Mouse (Mus musculus) layer of hippocampus, adult 2 months (tissue): Measurements from ENCODE around the gene Necab3. TPM values are rescaled to one million over a fixed set of nuclear protein-coding genes. Genes with fewer than 3 reads are reported as not detected.

Source experiments
- DNase-seq, 2 experiments: peaks; one replicate each; pipeline ENCODE4 v3.0.0; 2022; ENCODE audit warnings: low spot score in 2 of 2
- H3K27ac ChIP-seq: fragments of 200-600 bp; 2 replicates; pipeline ENCODE4 v1.8.1; 2022
- H3K4me3 ChIP-seq: fragments of 200-600 bp; 2 replicates; pipeline ENCODE4 v1.8.1; 2022; ENCODE audit warnings: mild to moderate bottlenecking
- CTCF ChIP-seq: fragments of 200-600 bp; conservative IDR thresholded peaks from 2 replicates; pipeline ENCODE4 v1.8.1; 2022; ENCODE audit warnings: antibody characterized with exemption, mild to moderate bottlenecking, moderate library complexity
- total RNA-seq, 2 experiments: library from RNA; stranded (reverse); gene quantifications; 2 replicates each; pipeline ENCODE4 v1.2.3; 2021

The Necab3 gene
- total RNA-seq, 2 experiments from 2014 or later = 30.0 to 34.9 TPM

GRCm38 (mm10) chr2:154569071-154569748, 10.5 kb upstream of the Necab3 start:
- Histone ChIP-seq H3K27ac (peak overlapping the region; percentile 56; the same call in 1 of the 2 replicates), H3K4me3 (peak overlapping the region; percentile 68)
- peak in 1 of 2 experiments; percentile 34 for DNase-seq
- TF ChIP-seq CTCF = no peak

- H3K4me3 ChIP-seq = peak overlapping the region; percentile 68
- TF ChIP-seq CTCF = no peak
- DNase-seq = no peak
- peak overlapping the region; percentile 56; the same call in 1 of the 2 replicates for H3K27ac ChIP-seq
These were observed 9.8 kb upstream of the Necab3 start for GRCm38 (mm10) chr2:154568329-154569070.

GRCm38 (mm10) chr2:154567766-154568165, 9.1 kb upstream of the Necab3 start:
- DNase-seq = no peak
- Histone ChIP-seq H3K4me3 (no peak overlapping the region), H3K27ac (no peak overlapping the region)

GRCm38 (mm10) chr2:154566641-154567040, 8.0 kb upstream of the Necab3 start:
- TF ChIP-seq CTCF = no peak
- Histone ChIP-seq H3K27ac (no peak overlapping the region), H3K4me3 (no peak overlapping the region)
- no peak for DNase-seq

More at GRCm38 (mm10) chr2:154567766-154568165, 9.1 kb upstream of the Necab3 start:
- TF ChIP-seq CTCF = no peak

- H3K4me3 ChIP-seq = no peak overlapping the region
- H3K27ac ChIP-seq = no peak overlapping the region
- no peak for TF ChIP-seq CTCF
- no peak for DNase-seq
These were observed 6.9 kb upstream of the Necab3 start for GRCm38 (mm10) chr2:154565562-154565961.

GRCm38 (mm10) chr2:154563612-154564170, 5.0 kb upstream of the Necab3 start:
- DNase-seq = no peak
- no peak for TF ChIP-seq CTCF
- H3K27ac ChIP-seq = no peak overlapping the region
- no peak overlapping the region for H3K4me3 ChIP-seq

- no peak for DNase-seq
- TF ChIP-seq CTCF = no peak
- H3K4me3 ChIP-seq = peak overlapping the region; percentile 62
- peak overlapping the region; percentile 82; the same call in 1 of the 2 replicates for H3K27ac ChIP-seq
These were observed 1.4 kb downstream of the Necab3 start for GRCm38 (mm10) chr2:154557184-154557832.

- peak in 1 of 2 experiments; percentile 43 for DNase-seq
- Histone ChIP-seq H3K4me3 (no peak overlapping the region), H3K27ac (peak overlapping the region; percentile 36)
- TF ChIP-seq CTCF = no peak
These were observed 3.5 kb downstream of the Necab3 start for GRCm38 (mm10) chr2:154555235-154555634.

GRCm38 (mm10) chr2:154552424-154552907, 6.2 kb downstream of the Necab3 start:
- peak; percentile 49 to 64 for DNase-seq
- Histone ChIP-seq H3K27ac (peak overlapping the region; percentile 62), H3K4me3 (peak overlapping the region; percentile 43)
- TF ChIP-seq CTCF = peak; percentile 76

- TF ChIP-seq CTCF = no peak
- H3K27ac ChIP-seq = peak overlapping the region; percentile 62
- H3K4me3 ChIP-seq = peak overlapping the region; percentile 43
- DNase-seq = no peak
These were observed 6.8 kb downstream of the Necab3 start for GRCm38 (mm10) chr2:154551927-154552326.

- no peak for DNase-seq
- no peak for TF ChIP-seq CTCF
- Histone ChIP-seq H3K27ac (peak within 1 kb of the TSS; percentile 62), H3K4me3 (peak within 1 kb of the TSS; percentile 43)
These were observed 7.2 kb downstream of the Necab3 start, which contains the start of gene Actl10 for GRCm38 (mm10) chr2:154551476-154551875. Gene Actl10 (plus strand): TSS chr2:154551776.

GRCm38 (mm10) chr2:154550937-154551336, 7.8 kb downstream of the Necab3 start:
- Histone ChIP-seq H3K4me3 (no peak overlapping the region), H3K27ac (no peak overlapping the region)
- no peak for TF ChIP-seq CTCF
- no peak for DNase-seq

GRCm38 (mm10) chr2:154549886-154550189, 8.9 kb downstream of the Necab3 start:
- H3K4me3 ChIP-seq = peak overlapping the region; percentile 52
- H3K27ac ChIP-seq = no peak overlapping the region
- DNase-seq = no peak
- peak; percentile 34 for TF ChIP-seq CTCF
